Mouse (Mus musculus) thymus, postnatal 36 days (tissue): ENCODE data around the gene B4galnt3.

Source experiments
- DNase-seq, 2 experiments: peaks; one replicate each; pipeline ENCODE4 v3.0.0; 2022; ENCODE audit warnings: mixed read lengths in 2 of 2

The B4galnt3 gene

DNA sequence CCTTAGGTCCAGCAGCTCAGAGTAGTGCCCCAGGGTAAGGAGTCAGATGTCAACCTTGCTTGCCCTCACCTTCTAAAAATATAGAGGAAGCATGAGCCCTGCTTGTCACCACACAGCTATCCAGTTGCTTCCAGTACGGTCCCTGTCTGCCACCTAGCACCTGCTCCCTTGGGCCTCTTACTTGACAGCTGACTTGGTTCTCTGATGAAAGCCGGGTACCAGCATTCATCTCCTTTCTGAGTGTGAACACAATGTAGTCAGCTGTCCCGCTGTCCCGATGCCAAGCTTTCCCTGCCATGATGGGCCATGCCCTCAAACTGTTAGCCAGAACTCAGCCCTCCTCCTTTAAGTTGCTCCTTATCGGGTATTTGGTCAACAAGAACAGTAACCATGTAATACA, 112.2 kb downstream of the B4galnt3 start:
- no peak for DNase-seq

DNA sequence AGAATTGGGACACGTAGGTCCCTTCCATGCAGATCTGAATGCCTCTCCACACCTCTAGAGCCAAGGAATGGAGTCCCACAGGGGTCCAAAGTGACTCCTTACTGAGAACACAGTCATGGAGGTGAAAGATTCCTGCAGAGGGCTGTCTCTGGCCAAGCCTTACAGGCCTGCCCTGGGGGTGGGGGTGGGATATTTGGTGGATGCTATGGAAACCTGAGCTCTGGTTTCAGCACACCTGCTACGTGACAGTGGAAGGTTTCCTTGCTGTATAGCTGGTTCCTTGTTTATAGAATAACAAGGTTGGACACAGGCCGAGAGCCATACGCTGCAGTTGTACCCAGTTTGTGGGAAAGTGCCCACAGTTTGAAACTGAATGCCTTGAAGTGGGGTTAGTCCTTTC, 113.9 kb downstream of the B4galnt3 start:
- DNase-seq, result no peak

DNA sequence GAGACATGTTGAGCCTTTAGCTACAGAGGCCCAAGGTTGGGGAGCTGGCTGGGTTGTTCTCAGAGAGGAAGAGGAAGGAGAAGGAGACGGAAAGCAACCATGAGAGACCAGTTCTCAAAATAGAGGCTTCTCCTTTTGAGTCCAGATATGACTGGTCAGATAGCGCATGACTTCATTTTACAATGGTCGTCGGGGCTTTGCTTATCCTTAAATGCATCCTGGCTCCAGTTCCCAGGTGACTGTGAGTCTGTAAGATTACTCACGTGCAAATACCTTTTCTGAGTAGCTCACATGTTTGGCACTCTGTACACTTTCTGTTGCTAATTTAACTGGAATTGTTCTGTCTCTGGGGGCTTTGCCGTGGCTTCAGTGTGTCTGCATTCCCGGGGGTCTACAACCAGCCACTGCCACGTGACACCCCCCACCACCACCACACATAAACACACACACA, 114.6 kb downstream of the B4galnt3 start:
- DNase-seq, result no peak

DNA sequence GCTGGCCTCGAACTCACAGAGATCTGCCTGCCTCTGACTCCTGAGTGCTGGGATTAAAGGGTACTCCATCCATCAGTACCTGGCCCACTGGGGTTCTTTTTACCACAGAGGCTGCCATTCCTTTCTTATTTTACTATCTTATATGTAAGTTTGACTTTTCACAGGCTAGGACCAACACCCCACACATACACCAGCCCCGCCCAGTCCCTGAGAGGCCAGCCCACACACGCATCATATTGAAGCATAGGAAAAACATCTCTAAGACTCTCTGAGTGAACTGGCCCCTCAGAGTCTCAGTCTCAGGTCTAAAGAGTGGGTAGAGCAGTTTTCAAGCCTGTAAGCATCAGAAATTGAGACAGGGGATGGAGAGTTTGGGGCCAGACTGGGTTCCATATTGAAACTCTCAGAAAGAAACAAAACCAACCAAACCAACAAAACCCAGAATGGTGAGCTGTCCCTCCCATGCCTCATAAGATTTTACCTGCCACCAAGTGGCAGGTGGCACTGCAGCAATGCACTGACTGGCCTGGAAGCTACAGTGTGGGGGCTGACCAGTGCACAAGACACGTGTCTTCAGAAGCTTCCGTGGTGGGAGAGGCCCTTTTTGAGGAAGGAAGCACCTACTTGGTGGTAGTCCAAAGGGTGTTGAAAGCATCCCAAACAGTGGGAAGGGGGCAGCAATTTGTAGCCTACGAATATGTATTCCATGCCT, 115.2 kb downstream of the B4galnt3 start:
- DNase-seq, result no peak

DNA sequence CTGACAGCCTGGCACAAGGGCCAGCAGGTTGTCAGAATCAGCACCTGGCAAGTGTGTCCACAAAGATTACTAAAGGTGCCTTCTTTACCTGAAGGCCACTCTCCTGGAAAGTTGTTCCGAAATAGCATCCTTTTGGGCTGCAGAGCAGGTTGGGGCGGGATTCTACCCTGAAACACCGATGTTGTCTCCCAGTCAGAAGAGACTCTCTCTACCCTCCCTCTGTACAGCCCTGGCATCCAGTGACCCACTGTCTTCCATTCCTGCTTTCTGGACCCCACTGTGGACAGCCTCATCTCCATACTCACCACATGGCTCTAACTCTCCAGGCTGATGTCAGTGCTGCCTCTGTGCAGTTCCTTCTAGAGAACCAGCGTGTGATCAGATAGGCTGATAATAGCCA, 118.7 kb downstream of the B4galnt3 start:
- DNase-seq, result no peak

DNA sequence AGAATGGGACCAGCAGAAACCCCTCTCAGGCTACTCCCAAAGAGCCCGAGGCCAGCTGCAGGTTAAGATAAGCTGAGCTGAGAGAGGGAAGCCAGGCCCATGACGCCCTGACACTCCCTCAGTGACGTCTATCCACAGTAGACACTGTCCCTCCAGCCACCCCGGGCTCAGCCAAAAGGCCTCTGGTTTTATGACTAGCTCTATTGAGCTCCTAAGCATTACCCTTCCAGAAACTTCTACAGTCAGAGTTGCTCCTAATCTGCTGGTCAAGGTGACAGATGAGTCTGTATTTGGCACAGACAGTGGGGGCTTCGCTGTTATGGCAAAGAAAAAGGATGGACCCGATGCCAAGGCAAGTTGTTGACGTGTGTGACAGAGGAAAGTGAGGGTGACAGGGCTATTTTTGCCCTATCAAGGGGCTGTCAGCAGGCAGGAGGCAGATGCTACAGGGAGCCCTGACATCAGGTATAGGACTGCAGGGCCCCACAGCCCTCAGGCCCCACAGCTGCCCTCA, 119.7 kb downstream of the B4galnt3 start:
- DNase-seq, result no peak

DNA sequence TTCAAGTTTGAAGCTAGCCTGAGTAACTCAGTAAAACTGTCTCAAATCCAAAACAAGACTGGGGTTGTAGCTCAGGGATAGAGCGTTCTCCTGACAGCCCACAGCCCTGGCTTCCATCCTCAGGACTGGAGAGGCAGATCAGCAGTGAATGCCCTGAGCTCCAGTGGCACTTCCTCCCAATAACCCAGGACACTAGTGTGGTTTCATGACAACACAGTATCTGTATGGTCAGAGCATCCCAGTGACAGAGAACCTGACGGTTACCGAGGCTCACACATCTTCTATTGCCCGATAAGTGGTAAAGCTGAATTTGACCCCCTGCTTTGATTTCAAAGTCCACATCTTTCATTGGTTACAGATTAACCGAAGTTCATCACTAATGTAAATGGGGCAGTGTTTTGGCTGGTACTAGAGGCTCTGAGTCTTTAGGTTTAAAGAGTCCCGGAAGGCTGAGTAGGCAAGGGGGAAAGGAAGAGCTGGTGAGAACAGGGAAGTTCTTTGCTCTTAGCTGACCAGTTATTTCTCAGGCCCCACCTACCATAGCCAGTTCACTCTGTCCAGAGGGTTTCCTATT, 120.2 kb downstream of the B4galnt3 start:
- no peak for DNase-seq

DNA sequence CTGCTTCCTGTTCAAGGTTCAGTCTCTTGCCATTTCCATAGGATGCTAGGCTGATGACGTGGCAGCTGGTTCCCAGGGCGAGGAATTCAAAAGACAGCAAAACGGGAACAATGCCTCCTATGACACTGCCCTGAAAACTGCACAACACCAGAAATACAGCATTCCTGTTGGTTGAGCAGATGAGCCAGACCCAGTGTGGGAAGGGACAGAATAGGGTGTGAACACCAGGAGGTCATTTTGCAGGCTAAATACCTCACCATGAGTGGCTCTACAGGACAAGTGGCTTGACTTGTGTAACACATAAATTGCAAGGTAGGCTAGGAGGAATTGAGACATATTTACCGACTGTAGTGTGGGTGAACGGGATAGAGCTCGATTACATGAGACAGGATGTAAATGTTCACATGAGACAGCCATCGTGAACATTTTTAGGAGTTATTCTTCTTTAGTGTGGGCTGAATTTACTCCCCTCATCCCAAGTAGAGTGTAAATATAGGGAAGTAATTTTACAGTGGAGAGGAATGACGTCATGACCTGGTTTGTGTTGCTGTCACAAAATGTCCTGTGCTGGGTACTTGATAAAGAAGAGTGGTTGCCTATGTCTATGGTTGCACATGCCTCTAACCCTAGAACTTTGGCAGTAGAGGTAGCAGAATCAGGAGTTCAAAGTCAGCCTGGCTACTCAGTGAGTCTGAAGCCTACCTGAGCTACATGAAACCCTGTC, 121.9 kb downstream of the B4galnt3 start:
- no peak for DNase-seq

DNA sequence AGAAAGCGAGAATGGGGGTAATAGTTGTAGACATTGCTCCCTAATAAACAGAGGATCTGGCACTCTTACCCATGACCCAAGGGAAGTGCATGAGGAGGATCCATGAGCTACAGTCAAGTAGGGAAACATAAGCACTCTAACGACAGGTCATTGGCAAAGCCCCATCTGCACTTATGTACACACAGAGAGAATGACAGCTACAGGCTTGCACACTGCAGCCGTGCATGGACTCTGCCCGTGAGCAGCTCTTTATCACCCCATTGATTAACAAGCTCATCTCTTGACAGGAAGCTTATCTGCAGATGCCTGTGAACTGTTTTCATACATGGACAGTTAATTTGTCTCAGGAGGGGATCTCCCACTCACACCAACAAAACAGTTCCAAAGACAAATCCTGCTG, 126.8 kb downstream of the B4galnt3 start:
- no peak for DNase-seq

DNA sequence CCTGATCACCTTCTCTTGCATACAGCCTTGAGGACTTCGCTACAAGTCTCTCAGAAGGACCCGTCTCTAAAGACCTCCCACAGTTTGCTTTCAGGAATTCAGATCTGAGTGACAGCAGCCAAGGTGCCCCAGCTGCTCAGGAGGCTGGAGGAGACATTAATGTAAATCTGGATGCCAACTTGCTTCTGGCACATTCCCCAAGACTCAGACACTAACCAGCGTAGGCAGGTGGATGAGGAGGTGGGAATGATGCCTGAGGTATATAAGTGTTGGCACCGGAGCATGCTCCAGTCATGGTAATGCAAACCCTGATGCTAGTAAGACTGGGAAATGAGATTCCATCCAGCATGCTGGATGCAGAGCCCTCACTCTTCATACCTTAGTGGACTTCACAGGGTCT, 129.6 kb downstream of the B4galnt3 start:
- no peak for DNase-seq

DNA sequence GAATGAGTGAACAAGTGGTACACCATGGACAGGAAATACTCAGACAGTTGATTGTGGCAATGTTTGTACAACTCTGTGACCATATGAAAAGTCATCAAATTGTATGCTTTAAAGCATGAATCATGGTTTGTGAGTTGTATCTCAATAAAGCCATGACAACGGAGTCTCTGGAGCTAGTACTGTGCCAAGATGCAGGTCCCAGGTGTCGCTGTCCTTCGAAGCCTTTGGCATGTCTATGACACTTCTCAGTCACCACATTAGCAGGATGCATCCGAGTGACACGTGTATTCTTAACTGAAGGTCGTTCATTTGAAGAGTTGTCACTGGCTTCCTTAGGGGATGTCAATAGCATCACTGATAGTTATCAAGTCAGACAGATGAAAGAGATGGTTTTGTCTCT, 131.4 kb downstream of the B4galnt3 start:
- DNase-seq, result no peak

DNA sequence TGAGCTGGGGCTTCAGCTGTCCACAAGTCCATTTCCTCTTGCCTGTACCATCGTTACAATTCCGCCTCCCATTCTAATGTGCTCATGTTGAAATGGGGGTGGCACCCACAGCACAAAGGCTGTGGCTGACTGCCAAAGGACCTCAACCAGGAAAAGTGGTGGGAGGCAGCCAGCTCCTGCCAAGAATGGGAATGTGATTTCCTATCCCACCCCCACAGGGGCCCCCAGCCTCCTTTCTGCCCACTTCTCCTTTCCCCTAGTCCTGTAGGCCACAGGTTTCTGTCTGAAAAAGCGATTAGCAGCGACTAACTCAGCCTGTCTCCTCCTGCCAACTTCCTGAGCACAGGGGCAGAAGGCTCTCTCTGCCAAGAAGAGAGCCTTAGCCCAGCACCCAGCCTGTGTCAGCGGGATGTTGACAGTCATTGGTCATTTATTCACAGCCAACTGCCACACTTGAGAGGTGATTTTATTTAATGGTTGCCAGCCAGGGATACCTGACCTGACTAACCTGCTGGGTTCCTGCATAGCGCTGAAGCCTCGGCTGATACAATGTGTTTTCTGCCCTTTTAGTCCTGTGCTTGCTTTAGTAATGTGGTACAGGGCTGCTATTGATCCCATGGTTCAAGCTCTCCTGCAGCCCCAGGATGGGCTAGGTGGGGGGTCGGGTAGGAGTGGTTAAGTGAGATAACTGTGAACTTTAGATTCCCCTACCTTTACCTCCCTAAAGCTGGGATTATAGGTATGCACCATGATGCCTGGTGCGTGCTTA, 135.0 kb downstream of the B4galnt3 start:
- DNase-seq, result no peak

DNA sequence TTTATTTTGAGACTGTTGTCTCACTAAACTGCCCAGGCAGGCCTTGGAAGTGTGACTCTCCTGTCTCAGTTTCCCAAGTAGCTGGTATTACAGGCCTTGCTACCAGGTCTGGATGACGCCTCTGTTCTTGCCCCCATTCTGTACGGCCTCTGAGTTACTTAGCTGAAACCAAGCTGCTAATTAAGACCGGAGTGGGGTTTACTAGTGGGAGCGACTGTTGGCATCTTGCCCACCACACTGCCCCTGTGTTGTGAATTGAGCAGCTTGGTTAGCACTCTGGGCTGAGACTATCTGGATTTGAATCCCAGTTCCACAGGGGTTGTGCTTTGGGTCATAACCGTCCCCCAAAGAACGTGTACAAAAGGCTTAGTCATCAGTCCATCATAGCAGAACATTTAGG, 136.9 kb downstream of the B4galnt3 start:
- no peak for DNase-seq

DNA sequence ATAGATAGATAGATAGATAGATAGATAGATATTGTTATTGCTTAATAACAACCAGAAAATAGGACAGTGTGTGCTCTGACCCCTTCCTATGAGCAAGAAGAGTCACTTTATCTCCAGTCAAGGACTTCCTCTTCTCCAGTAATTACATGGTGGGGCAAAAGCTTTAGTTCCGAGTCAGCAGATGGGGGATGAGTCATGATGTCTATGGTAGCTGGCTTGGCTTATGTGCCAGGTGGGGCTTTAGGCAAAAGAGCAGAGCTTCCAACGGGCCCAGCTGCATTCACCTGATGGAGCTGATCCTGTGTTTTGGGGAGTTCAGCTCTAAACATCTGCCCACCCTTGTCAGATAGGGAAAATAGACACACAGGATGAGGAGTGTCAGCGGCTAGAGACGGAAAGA, 138.8 kb downstream of the B4galnt3 start:
- no peak for DNase-seq

DNA sequence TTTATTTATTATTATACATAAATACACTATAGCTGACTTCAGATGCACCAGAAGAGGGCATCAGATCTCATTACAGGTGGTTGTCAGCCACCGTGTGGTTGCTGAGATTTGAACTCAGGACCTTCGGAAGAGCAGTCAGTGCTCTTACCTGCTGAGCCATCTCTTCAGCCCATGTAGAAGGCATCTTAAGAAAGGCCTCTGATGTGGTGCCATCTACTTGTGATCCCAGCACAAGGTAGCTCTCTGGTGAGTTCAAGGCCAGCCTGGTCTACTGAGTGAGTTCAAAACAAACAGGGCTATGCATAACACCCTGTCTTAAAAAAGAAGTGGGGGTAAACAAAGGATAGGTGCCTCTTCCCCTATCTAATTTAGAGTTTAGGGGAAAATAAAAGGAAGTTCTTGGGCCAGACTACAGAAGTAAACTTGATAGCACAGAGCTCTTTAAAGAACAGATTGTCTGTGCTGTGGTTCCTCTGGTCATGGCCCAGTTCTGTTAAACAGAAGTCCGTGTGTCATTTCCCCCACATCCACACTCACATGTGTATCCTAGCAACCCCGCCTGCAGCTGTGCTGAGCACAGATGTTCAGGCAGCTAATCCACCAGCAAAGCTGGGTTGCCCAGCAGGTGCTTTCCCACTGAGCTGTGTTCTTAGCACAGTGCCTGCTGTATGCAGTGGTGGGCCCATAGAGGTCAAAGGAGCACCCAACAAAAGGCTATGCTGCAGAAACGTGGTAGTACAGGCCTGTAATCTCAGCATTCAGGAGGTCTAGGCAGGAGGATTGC, 139.6 kb downstream of the B4galnt3 start:
- DNase-seq, result peak; percentile 61 to 84
